Mouse (Mus musculus): Measurements from ENCODE around the gene Immp2l.

DNA sequence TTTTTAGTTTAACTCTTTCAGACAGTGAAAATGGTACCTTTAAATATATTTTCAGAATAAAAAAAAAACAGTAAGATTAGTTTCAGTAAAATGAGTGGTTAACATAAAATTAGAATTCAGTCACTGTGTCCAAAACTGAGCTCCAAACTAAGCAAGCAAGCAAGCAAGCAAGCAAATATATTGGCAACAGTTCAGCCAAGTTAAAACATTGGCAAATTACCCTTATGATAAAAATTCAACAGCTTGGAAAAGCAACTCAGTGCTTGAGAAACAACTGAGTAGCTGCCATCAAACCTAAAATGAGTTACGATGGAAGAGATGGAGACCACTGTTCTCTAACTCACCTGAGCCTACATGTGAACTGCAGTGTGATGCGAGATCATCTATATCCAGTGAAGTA lies 926.8 kb downstream of the Immp2l start:
- TF ChIP-seq CTCF (IDR thresholded peaks at IDR 0.05; ENCODE audit: low read depth, low read length) = no peak
- TF ChIP-seq GATA2 (IDR thresholded peaks at IDR 0.05; ENCODE audit: borderline replicate concordance, low read depth, low read length) = no peak
- no peak for TF ChIP-seq GATA1 (IDR thresholded peaks at IDR 0.05; ENCODE audit: borderline replicate concordance, low read length)
